Mouse (Mus musculus): ENCODE results near the gene Otx1. TPM values are rescaled to one million over a fixed set of nuclear protein-coding genes. Genes with fewer than 3 reads are reported as not detected.

Otx1 gene
- total and polyA plus RNA-seq, 3 experiments = not detected

GRCm38 (mm10) chr11:22034564-22035105, 31.9 kb upstream of the Otx1 start:
- Histone ChIP-seq H3K4me3 (replicated peaks in 1 of 3; ENCODE audit: low read depth in 2 of 3, low read length in 2 of 3, poor library complexity in 1 of 3) (no peak overlapping the region), H3K4me2 (ENCODE audit: insufficient read depth, low read depth, poor library complexity, severe bottlenecking) (no peak overlapping the region), H3K9me3 (replicated peaks; ENCODE audit: low read length) (no peaks in the 10 kb centered on the region), H3K27ac (ENCODE audit: insufficient read depth, low read depth) (no peak overlapping the region), H3K4me1 (ENCODE audit: control insufficient read depth in 1 of 2, insufficient read depth in 2 of 2) (no peaks in the 10 kb centered on the region), H3K79me2 (replicated peaks; ENCODE audit: control insufficient read depth, extremely low read depth, insufficient read depth, poor library complexity, severe bottlenecking) (no peaks in the 10 kb centered on the region), H3K27me3 (replicated peaks) (no peaks in the 10 kb centered on the region), H3K36me3 (replicated peaks in 1 of 2; ENCODE audit: control insufficient read depth in 1 of 2, insufficient read depth in 1 of 2, low read length in 1 of 2) (no peaks in the 10 kb centered on the region), H3K9ac (ENCODE audit: insufficient read depth, low read depth) (no peak overlapping the region)
- dilution Hi-C loops (cut with MboI; ENCODE audit: extremely low pct_ligation_motif_present, extremely low pct_unique_long_range_greater_than_20kb, low sequenced_read_pairs) (no loop called here), in situ Hi-C loops (cut with MboI; ENCODE audit: low pct_ligation_motif_present, low pct_unique_long_range_greater_than_20kb, low sequenced_read_pairs) (no loop called here)
- no peak for TF ChIP-seq RAD21 (IDR thresholded peaks at IDR 0.05; ENCODE audit: low read depth, low read length)
- no peak for TF ChIP-seq IRF4 (IDR thresholded peaks at IDR 0.05; ENCODE audit: low read depth, low read length)
- TF ChIP-seq PAX5 (IDR thresholded peaks at IDR 0.05; ENCODE audit: low read length) = no peak
- no peak for TF ChIP-seq CHD2 (IDR thresholded peaks at IDR 0.05; ENCODE audit: low read length)
- no peak for DNase-seq (ENCODE audit: extremely low read depth)

DNA sequence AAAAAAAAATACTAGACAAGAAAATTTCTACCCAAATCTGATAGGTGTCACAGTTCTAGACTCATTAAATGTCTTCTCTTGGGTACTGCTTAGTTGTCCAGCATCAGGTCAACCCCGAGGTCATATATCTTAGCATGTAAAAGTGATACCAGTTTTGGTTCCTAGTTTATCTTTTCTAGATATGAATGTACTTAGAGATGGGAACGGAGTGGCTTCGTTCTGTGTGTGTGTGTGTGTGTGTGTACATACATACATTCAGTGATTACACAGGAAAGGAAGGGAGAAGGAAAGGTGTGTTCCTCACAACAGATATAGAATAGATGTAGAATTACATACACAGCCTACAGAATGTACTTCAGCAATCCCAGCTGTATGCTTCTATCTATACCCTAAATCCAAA, 30.9 kb upstream of the Otx1 start:
- H3K4me2 ChIP-seq (ENCODE audit: insufficient read depth, low read depth, poor library complexity, severe bottlenecking) = no peak overlapping the region
- no peaks in the 10 kb centered on the region for H3K9me3 ChIP-seq (replicated peaks; ENCODE audit: low read length)
- no peak overlapping the region for H3K9ac ChIP-seq (ENCODE audit: insufficient read depth, low read depth)
- TF ChIP-seq TCF12 (IDR thresholded peaks at IDR 0.05; ENCODE audit: low read depth, low read length) (no peak), JUN (IDR thresholded peaks at IDR 0.05; ENCODE audit: insufficient read depth, low read depth, low read length) (0 out of 2 replicates have a peak, but pooled peaks have one; percentile 34), TBP (conservative IDR thresholded peaks at IDR 0.05; ENCODE audit: low read depth, low read length) (no peak), ZKSCAN1 (IDR thresholded peaks at IDR 0.05; ENCODE audit: borderline replicate concordance, low read depth, low read length) (no peak), IRF4 (IDR thresholded peaks at IDR 0.05; ENCODE audit: low read depth, low read length) (peak; percentile 55; the same call in 1 of the 2 replicates), RCOR1 (conservative IDR thresholded peaks at IDR 0.05; ENCODE audit: low read depth, low read length) (no peak), EP300 (IDR thresholded peaks at IDR 0.05; ENCODE audit: low read length) (peak; percentile 55)
- H3K27me3 ChIP-seq (replicated peaks) = no peaks in the 10 kb centered on the region
- in situ Hi-C loops (cut with MboI; ENCODE audit: low pct_ligation_motif_present, low pct_unique_long_range_greater_than_20kb, low sequenced_read_pairs) (no loop called here), dilution Hi-C loops (cut with MboI; ENCODE audit: extremely low pct_ligation_motif_present, extremely low pct_unique_long_range_greater_than_20kb, low sequenced_read_pairs) (no loop called here)
- no peak overlapping the region for H3K4me3 ChIP-seq (replicated peaks in 1 of 3; ENCODE audit: low read depth in 2 of 3, low read length in 2 of 3, poor library complexity in 1 of 3)
- no peak for DNase-seq (ENCODE audit: extremely low read depth)
- no peaks in the 10 kb centered on the region for H3K4me1 ChIP-seq (ENCODE audit: control insufficient read depth in 1 of 2, insufficient read depth in 2 of 2)
- no peaks in the 10 kb centered on the region for H3K79me2 ChIP-seq (replicated peaks; ENCODE audit: control insufficient read depth, extremely low read depth, insufficient read depth, poor library complexity, severe bottlenecking)
- H3K27ac ChIP-seq (ENCODE audit: insufficient read depth, low read depth) = no peak overlapping the region
- no peaks in the 10 kb centered on the region for H3K36me3 ChIP-seq (replicated peaks in 1 of 2; ENCODE audit: control insufficient read depth in 1 of 2, insufficient read depth in 1 of 2, low read length in 1 of 2)

DNA sequence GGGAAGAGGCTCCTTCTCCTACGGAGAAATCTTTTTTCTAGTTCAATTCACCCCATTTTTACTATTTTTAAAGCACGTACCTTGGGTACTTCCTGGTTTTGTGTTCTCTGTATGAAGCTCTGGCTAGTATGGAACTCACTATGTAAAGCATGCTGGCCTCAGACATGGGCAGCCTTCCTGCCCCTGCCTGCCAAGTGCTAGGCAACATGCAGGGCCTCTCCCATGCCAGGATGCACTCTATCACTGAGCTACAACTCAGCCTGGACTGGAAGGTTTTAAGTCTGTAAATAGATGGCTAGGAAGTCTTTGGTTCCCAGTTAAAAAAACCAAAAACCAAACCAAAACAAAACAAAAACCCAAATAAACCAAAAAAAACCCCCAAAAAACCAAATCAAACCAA, 17.9 kb upstream of the Otx1 start:
- H3K9ac ChIP-seq (ENCODE audit: insufficient read depth, low read depth) = no peak overlapping the region
- no peaks in the 10 kb centered on the region for H3K27me3 ChIP-seq (replicated peaks)
- no peak overlapping the region for H3K4me2 ChIP-seq (ENCODE audit: insufficient read depth, low read depth, poor library complexity, severe bottlenecking)
- no peaks in the 10 kb centered on the region for H3K79me2 ChIP-seq (replicated peaks; ENCODE audit: control insufficient read depth, extremely low read depth, insufficient read depth, poor library complexity, severe bottlenecking)
- no peak overlapping the region for H3K4me3 ChIP-seq (replicated peaks in 1 of 3; ENCODE audit: low read depth in 2 of 3, low read length in 2 of 3, poor library complexity in 1 of 3)
- in situ Hi-C loops (cut with MboI; ENCODE audit: low pct_ligation_motif_present, low pct_unique_long_range_greater_than_20kb, low sequenced_read_pairs) = no loop called here
- no peaks in the 10 kb centered on the region for H3K36me3 ChIP-seq (replicated peaks in 1 of 2; ENCODE audit: control insufficient read depth in 1 of 2, insufficient read depth in 1 of 2, low read length in 1 of 2)
- dilution Hi-C loops (cut with MboI; ENCODE audit: extremely low pct_ligation_motif_present, extremely low pct_unique_long_range_greater_than_20kb, low sequenced_read_pairs) = no loop called here
- DNase-seq (ENCODE audit: extremely low read depth) = no peak
- no peaks in the 10 kb centered on the region for H3K9me3 ChIP-seq (replicated peaks; ENCODE audit: low read length)
- TF ChIP-seq UBTF (IDR thresholded peaks at IDR 0.05; ENCODE audit: low read depth, low read length) = no peak
- no peak for TF ChIP-seq NELFE (IDR thresholded peaks at IDR 0.05; ENCODE audit: low read depth, low read length)
- TF ChIP-seq MAFK (IDR thresholded peaks at IDR 0.05; ENCODE audit: insufficient replicate concordance, low read length) = no peak
- no peak for TF ChIP-seq MAX (IDR thresholded peaks at IDR 0.05; ENCODE audit: low read length)
- no peak for TF ChIP-seq CHD2 (IDR thresholded peaks at IDR 0.05; ENCODE audit: low read length)
- TF ChIP-seq RCOR1 (conservative IDR thresholded peaks at IDR 0.05; ENCODE audit: low read depth, low read length) = no peak
- no peak for TF ChIP-seq EP300 (IDR thresholded peaks at IDR 0.05; ENCODE audit: low read length)
- TF ChIP-seq GABPA (IDR thresholded peaks at IDR 0.05; ENCODE audit: insufficient replicate concordance, low read depth, low read length) = no peak
- no peak for TF ChIP-seq E2F4 (IDR thresholded peaks at IDR 0.05; ENCODE audit: insufficient replicate concordance, low read depth, low read length)
- TF ChIP-seq NRF1 (IDR thresholded peaks at IDR 0.05; ENCODE audit: low read depth, low read length) = no peak
- TF ChIP-seq ELF1 (IDR thresholded peaks at IDR 0.05; ENCODE audit: low read depth, low read length) = no peak
- TF ChIP-seq RAD21 (IDR thresholded peaks at IDR 0.05; ENCODE audit: low read depth, low read length) = no peak
- no peak for TF ChIP-seq POLR2AphosphoS2 (IDR thresholded peaks at IDR 0.05; ENCODE audit: low read depth, low read length)
- no peak for TF ChIP-seq TBP (conservative IDR thresholded peaks at IDR 0.05; ENCODE audit: low read depth, low read length)
- no peak for TF ChIP-seq USF2 (conservative IDR thresholded peaks at IDR 0.05; ENCODE audit: low read depth, low read length)
- no peak for TF ChIP-seq ZNF384 (IDR thresholded peaks at IDR 0.05; ENCODE audit: low read depth, low read length)
- TF ChIP-seq MYC (IDR thresholded peaks at IDR 0.05; ENCODE audit: low read depth, low read length) = no peak
- H3K4me1 ChIP-seq (ENCODE audit: control insufficient read depth in 1 of 2, insufficient read depth in 2 of 2) = no peaks in the 10 kb centered on the region
- H3K27ac ChIP-seq (ENCODE audit: insufficient read depth, low read depth) = no peak overlapping the region
